Mouse (Mus musculus) hindbrain, embryonic 14.5 days (tissue): ENCODE data around the gene Myo5a. TPM values are rescaled to one million over a fixed set of nuclear protein-coding genes. Genes with fewer than 3 reads are reported as not detected.
A peak's percentile ranks its signal among the peaks of the same experiment; 100 is the strongest.

Experiments
- ATAC-seq: fragments of 200-750 bp; cut with Nextera tagmentation; 2 replicates; pipeline ENCODE4 v1.8.0; 2017; ENCODE audit warnings: moderate number of reproducible peaks, mild to moderate bottlenecking, moderate TSS enrichment, moderate library complexity; ENCODE audit not compliant: low FRiP score
- DNase-seq: peaks from one replicate; pipeline ENCODE4 v3.0.0-alpha.2; 2015; ENCODE audit warnings: low spot score
- H3K27ac ChIP-seq: fragments of 300-500 bp; sonication (generic); 2 replicates; pipeline ENCODE4 v1.5.1; 2014; ENCODE audit warnings: mild to moderate bottlenecking, moderate library complexity
- H3K27me3 ChIP-seq: fragments of 300-500 bp; sonication (generic); 2 replicates; pipeline ENCODE4 v1.6.1; 2014; ENCODE audit warnings: mild to moderate bottlenecking, low read length, mixed read lengths; ENCODE audit not compliant: control insufficient read depth, insufficient read depth
- H3K36me3 ChIP-seq: fragments of 300-500 bp; sonication (generic); replicated peaks from 2 replicates; pipeline ENCODE4 v1.6.1; 2014; ENCODE audit not compliant: control insufficient read depth, insufficient read depth
- H3K4me1 ChIP-seq: fragments of 300-500 bp; sonication (generic); replicated peaks from 2 replicates; pipeline ENCODE4 v1.6.1; 2014; ENCODE audit warnings: antibody characterized with exemption, low read length, mixed read lengths; ENCODE audit not compliant: control insufficient read depth, insufficient read depth
- H3K4me2 ChIP-seq: fragments of 300-500 bp; sonication (generic); replicated peaks from 2 replicates; pipeline ENCODE4 v1.6.1; 2014; ENCODE audit warnings: mild to moderate bottlenecking, moderate library complexity
- H3K4me3 ChIP-seq: fragments of 300-500 bp; sonication (generic); replicated peaks from 2 replicates; pipeline ENCODE4 v1.5.1; 2014; ENCODE audit warnings: mild to moderate bottlenecking, low read length
- H3K9ac ChIP-seq: fragments of 300-500 bp; sonication (generic); 2 replicates; pipeline ENCODE4 v1.6.1; 2014
- H3K9me3 ChIP-seq: fragments of 300-500 bp; sonication (generic); 2 replicates; pipeline ENCODE4 v1.6.1; 2016; ENCODE audit warnings: low read length; ENCODE audit not compliant: control insufficient read depth
- WGBS: fragments of 180-500 bp; shearing (Covaris S2); extraction: QIAGEN DNeasy Blood & Tissue Kit; methylation state at CpG from one replicate; pipeline ENCODE4 v1.1.7; 2014; 5-methylcytosine and 5-hydroxymethylcytosine counted together
- polyA plus RNA-seq: library from polyadenylated mRNA; unstranded; fragments of >200 nt; fragmentation: Nextera tagmentation; extraction: Ambion mirVana; gene quantifications from 2 replicates; pipeline ENCODE4 v1.2.1, GENCODE M21; 2014

The Myo5a gene
- polyA plus RNA-seq, 1 experiment from 2014 or later = 58.1 TPM

DNA sequence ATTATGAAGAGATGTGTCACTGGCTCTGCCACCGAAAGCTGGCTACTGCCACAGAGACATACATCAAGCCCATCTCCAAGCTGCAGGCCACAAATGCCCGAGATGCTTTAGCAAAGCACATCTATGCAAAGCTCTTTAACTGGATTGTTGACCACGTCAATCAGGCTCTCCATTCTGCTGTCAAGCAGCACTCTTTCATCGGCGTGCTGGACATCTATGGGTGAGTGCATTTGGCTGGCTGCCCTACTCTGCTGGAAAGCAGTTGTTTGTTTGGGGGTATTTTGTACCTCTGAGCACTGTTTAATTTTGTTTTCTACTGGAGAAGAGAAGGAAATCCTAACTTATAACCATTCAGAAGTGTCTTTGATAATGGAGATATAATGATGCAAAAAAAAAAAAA lies 76.1 kb downstream of the Myo5a start:
- Histone ChIP-seq H3K4me1 (no peaks in the 10 kb centered on the region), H3K9me3 (no peaks in the 10 kb centered on the region), H3K4me3 (no peak overlapping the region), H3K27ac (no peak overlapping the region), H3K4me2 (no peak overlapping the region), H3K27me3 (no peaks in the 10 kb centered on the region), H3K36me3 (peaks cover 69% of the 10 kb centered on the region), H3K9ac (no peak overlapping the region)
- DNase-seq (no peak), ATAC-seq (no peak)
- 39% methylated on average over 5 of the region's 5 CpGs for WGBS

DNA sequence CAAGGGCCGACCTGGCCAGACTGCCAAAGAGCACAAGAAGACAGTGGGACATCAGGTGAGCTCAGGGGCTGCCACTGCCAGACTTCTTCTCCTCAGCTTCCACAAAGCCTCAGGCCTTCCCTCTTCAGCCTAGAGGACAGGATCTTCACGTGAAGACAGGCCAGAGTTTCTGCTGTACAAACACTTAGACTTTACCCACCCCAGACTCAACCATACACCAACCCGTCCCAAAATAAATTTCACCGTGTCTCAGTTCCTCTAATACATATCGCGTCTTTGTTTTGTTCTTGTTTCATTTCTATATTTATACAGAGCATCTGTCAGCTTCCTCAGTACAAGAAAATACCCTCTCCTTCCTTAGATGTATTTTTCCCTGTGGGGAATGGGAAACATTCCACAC lies 89.7 kb downstream of the Myo5a start:
- no peak overlapping the region for H3K4me3 ChIP-seq
- no peaks in the 10 kb centered on the region for H3K4me1 ChIP-seq
- H3K4me2 ChIP-seq = no peak overlapping the region
- H3K36me3 ChIP-seq = peaks cover 74% of the 10 kb centered on the region
- ATAC-seq (no peak), DNase-seq (no peak)
- 95% methylated on average over 6 of the region's 6 CpGs for WGBS
- no peaks in the 10 kb centered on the region for H3K9me3 ChIP-seq
- H3K9ac ChIP-seq = no peak overlapping the region
- H3K27ac ChIP-seq = no peak overlapping the region
- H3K27me3 ChIP-seq = no peaks in the 10 kb centered on the region

DNA sequence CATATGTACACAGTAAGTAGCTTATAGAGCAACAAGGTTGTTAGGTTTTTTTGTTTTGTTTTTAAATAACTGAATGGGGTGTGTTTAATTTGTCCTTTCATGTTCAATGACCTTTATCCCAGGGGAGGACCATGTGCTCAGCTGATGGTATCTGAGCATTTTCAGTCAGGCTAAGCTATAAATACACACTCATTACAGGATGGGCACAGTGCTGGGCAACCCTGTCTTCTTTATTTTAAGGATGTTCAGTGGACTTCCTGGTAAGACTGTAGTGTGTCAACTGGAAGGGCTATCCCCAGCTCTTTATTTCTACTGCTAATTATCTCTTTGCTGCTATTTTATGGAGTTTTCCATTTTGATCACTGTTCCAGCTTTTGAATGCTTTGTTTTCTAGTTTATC lies 92.8 kb downstream of the Myo5a start:
- H3K36me3 ChIP-seq = peaks cover 70% of the 10 kb centered on the region
- no peak overlapping the region for H3K4me2 ChIP-seq
- DNase-seq (no peak), ATAC-seq (no peak)
- H3K27ac ChIP-seq = no peak overlapping the region
- H3K9me3 ChIP-seq = no peaks in the 10 kb centered on the region
- H3K4me1 ChIP-seq = no peaks in the 10 kb centered on the region
- no peak overlapping the region for H3K4me3 ChIP-seq
- H3K9ac ChIP-seq = no peak overlapping the region
- H3K27me3 ChIP-seq = no peaks in the 10 kb centered on the region

DNA sequence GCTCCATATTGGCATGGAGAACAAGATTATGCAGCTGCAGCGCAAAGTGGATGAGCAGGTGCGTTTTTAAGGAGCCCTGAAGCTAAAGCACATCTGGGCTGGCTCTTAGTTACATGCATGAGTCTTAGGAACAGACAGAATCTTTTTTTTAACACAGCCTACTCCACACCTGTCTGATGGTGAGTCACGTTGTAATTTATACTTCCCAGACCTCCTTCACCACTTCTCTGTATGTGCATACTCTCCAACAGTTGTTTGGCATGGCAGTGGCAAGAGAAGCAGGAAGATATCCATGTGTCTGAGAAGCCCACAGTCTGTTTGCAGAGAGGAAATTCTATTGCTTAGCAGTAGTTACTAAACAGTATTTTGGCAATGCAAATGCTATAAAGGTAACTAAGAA lies 100.9 kb downstream of the Myo5a start:
- Histone ChIP-seq H3K4me2 (no peak overlapping the region), H3K9me3 (no peaks in the 10 kb centered on the region), H3K27me3 (no peaks in the 10 kb centered on the region), H3K9ac (no peak overlapping the region), H3K27ac (no peak overlapping the region), H3K4me3 (no peak overlapping the region), H3K4me1 (no peaks in the 10 kb centered on the region), H3K36me3 (peaks cover 85% of the 10 kb centered on the region)
- DNase-seq (no peak), ATAC-seq (no peak)
- 98% methylated on average over 3 of the region's 3 CpGs for WGBS

DNA sequence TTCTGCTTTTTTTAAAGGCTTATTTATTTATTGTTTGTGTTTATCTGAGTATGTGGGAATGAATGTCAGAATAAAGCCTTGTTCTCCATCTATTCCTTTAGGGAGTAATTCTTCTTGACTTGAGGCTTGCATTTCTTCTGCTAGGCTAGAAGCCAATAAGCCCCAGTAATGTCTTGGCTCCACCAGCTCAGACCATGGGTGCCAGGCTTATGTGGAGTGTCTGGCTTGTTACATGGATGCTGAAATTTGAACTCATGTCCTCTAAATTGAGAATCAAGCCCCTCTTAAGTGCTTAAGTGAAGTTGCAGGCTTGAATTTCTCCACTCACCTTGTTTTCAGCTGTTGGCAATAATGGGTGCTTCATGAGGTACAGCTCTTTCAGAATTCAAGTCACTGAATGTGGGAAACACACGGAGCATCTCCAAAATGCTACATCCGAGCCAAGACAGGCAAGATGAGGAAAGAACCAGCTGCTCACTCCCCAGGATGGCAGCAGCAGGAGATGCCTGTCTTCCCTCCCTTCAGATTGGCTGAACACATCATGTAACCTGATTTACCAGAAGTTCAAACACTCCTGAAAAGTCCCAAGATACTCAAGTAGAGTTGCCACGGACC lies 116.9 kb downstream of the Myo5a start:
- no peak overlapping the region for H3K9ac ChIP-seq
- WGBS = 88% methylated on average over 3 of the region's 3 CpGs
- H3K27me3 ChIP-seq = no peaks in the 10 kb centered on the region
- no peaks in the 10 kb centered on the region for H3K9me3 ChIP-seq
- H3K4me3 ChIP-seq = no peak overlapping the region
- H3K4me2 ChIP-seq = no peak overlapping the region
- H3K36me3 ChIP-seq = peaks cover 91% of the 10 kb centered on the region
- DNase-seq = no peak
- H3K4me1 ChIP-seq = no peaks in the 10 kb centered on the region
- H3K27ac ChIP-seq = no peak overlapping the region
- no peak for ATAC-seq

DNA sequence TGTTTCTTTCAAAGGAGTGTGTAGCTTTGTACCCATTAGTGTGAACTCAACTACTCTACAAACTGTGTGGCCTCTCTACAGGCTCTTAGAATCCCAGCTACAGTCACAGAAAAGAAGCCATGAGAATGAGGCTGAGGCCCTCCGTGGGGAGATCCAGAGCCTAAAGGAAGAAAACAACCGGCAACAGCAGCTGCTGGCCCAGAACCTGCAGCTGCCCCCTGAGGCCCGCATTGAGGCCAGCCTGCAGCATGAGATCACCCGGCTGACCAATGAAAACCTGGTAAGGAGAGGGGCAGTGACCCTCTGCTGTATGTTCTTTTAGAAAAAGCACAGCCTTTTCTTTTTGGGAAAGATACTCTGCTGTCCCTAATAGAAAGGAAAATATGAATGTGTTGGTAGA lies 123.0 kb downstream of the Myo5a start:
- no peak overlapping the region for H3K4me3 ChIP-seq
- WGBS = 41% methylated on average over 4 of the region's 4 CpGs
- H3K9ac ChIP-seq = no peak overlapping the region
- ATAC-seq = no peak
- DNase-seq = no peak
- H3K27me3 ChIP-seq = no peaks in the 10 kb centered on the region
- no peaks in the 10 kb centered on the region for H3K9me3 ChIP-seq
- H3K4me1 ChIP-seq = no peaks in the 10 kb centered on the region
- no peak overlapping the region for H3K27ac ChIP-seq
- peaks cover 88% of the 10 kb centered on the region for H3K36me3 ChIP-seq
- no peak overlapping the region for H3K4me2 ChIP-seq

DNA sequence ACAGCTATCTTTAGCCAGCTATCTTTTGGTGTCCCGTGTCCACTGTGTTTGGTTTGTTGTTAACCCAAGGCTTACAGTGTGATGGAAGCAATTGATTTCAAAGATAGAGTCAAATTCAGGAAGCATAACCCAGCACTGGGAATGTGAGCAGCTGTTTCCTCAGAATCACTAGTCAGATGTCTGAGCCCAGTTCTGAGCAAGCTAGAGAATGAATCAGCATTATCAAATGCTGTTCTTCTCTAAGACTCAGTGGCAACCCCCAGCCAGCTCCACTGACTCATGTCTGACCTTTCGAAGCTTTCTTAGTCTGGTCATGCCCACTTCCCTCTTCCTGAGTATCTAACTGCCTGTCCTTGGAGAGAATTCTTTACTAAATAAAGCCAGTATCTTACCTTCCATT lies 125.5 kb downstream of the Myo5a start:
- no peaks in the 10 kb centered on the region for H3K4me1 ChIP-seq
- H3K9me3 ChIP-seq = no peaks in the 10 kb centered on the region
- peaks cover 82% of the 10 kb centered on the region for H3K36me3 ChIP-seq
- H3K27me3 ChIP-seq = no peaks in the 10 kb centered on the region
- no peak for DNase-seq
- no peak overlapping the region for H3K4me2 ChIP-seq
- no peak overlapping the region for H3K9ac ChIP-seq
- no peak overlapping the region for H3K27ac ChIP-seq
- 76% methylated on average over 2 of the region's 2 CpGs for WGBS
- ATAC-seq = no peak
- no peak overlapping the region for H3K4me3 ChIP-seq

DNA sequence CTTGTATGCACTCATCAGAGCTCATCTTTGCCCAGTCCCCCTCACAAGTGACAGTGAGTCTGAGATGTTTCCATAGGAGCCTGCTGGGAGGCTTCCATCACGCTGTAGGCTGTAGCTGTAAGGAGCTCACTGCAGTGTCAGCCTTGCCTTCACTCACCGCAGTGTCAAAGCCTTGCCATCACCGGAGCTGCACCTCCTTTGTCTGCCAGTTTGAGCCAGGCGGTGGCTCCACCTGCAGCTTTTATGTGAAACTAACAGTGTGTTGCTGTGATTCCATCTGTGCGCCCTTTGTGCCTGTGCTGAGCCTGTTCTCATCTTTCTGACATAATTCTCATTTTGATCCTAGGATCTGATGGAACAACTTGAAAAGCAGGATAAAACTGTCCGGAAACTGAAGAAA lies 126.5 kb downstream of the Myo5a start:
- Histone ChIP-seq H3K36me3 (peaks cover 85% of the 10 kb centered on the region), H3K27ac (no peak overlapping the region), H3K9me3 (no peaks in the 10 kb centered on the region), H3K9ac (no peak overlapping the region), H3K4me1 (no peaks in the 10 kb centered on the region), H3K4me2 (no peak overlapping the region), H3K4me3 (no peak overlapping the region), H3K27me3 (no peaks in the 10 kb centered on the region)
- peak; percentile 62 for ATAC-seq
- 49% methylated on average over 6 of the region's 6 CpGs for WGBS
- DNase-seq = peak; percentile 35

DNA sequence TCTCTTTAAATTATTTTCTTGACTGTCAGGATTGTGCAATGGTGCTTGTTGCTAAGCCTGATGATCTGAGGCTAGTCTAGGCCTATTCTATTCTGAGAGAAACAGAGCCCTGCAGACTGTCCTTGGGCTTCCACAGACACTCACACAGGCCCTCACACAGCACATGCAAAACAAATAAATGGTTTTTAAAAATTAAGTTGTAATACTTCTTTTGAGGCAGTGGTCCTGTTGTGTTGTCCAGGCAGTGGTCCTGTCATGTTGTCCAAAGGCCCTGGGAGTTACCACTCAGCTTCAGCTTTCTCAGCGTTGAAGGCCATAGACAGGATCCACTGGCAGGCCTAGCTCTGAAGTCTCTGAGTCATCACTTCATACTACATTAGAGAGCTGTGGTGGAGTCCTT lies 130.7 kb downstream of the Myo5a start:
- Histone ChIP-seq H3K27ac (no peak overlapping the region), H3K9ac (no peak overlapping the region), H3K9me3 (no peaks in the 10 kb centered on the region), H3K27me3 (no peaks in the 10 kb centered on the region), H3K4me1 (no peaks in the 10 kb centered on the region), H3K4me2 (no peak overlapping the region), H3K4me3 (no peak overlapping the region), H3K36me3 (peaks cover 85% of the 10 kb centered on the region)
- WGBS = 100% methylated on average over 1 of the region's 1 CpGs
- no peak for DNase-seq
- no peak for ATAC-seq

DNA sequence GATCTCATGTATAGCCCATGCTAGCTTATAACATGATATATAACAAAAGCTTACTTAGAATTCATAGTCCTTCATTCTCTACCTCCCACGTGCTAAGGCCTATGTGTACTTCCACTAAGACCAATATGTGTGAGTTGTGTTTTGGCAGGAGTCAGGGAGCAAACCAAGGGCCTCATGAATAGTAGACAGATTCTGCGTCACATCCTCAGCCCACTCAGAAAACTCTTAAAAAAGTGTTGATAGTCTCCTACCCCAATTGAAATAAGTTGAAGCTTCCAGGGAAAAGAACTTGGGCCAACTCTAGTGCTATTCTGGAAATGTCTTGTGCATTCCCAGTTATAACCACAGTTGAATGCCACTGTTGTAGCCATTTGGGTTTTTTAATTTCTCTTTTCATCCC lies 131.2 kb downstream of the Myo5a start:
- Histone ChIP-seq H3K4me3 (no peak overlapping the region), H3K36me3 (peaks cover 83% of the 10 kb centered on the region), H3K9ac (no peak overlapping the region), H3K27me3 (no peaks in the 10 kb centered on the region), H3K27ac (no peak overlapping the region), H3K4me2 (no peak overlapping the region), H3K9me3 (no peaks in the 10 kb centered on the region), H3K4me1 (no peaks in the 10 kb centered on the region)
- WGBS = 94% methylated on average over 2 of the region's 2 CpGs
- ATAC-seq (no peak), DNase-seq (no peak)
